Mouse (Mus musculus) midbrain, embryonic 12.5 days (tissue): ENCODE results near the gene Smtnl1. TPM values are rescaled to one million over a fixed set of nuclear protein-coding genes. Genes with fewer than 3 reads are reported as not detected.

Experiments
- polyA plus RNA-seq: library from polyadenylated mRNA; unstranded; fragments of >200 nt; fragmentation: Nextera tagmentation; extraction: Ambion mirVana; gene quantifications from 2 replicates; pipeline ENCODE4 v1.2.1, GENCODE M21; 2016

Smtnl1 gene
- polyA plus RNA-seq, 1 experiment from 2014 or later: 0.13 TPM

Other genes with a start within 250 kb of the Smtnl1 start
- gene Ctnnd1, start 171.9 kb downstream of the Smtnl1 start, polyA plus RNA-seq: 47.4 and 47.7 TPM in 2 replicates
- 0.26 and 0.31 TPM in 2 replicates for gene Btbd18, start 163.6 kb downstream of the Smtnl1 start, polyA plus RNA-seq
- 367 and 374 TPM in 2 replicates for gene Selenoh, start 151.9 kb downstream of the Smtnl1 start, polyA plus RNA-seq
- gene Gm28635, start 144.6 kb downstream of the Smtnl1 start, polyA plus RNA-seq: not detected in 2 replicates
- gene Med19, start 144.2 kb downstream of the Smtnl1 start, polyA plus RNA-seq: 51.8 and 54.8 TPM in 2 replicates
- 169 and 183 TPM in 2 replicates for gene Tmx2, start 143.5 kb downstream of the Smtnl1 start, polyA plus RNA-seq
- gene Zdhhc5, start 107.5 kb downstream of the Smtnl1 start, polyA plus RNA-seq: 28.1 and 29.5 TPM in 2 replicates
- 42.5 and 45.9 TPM in 2 replicates for gene Clp1, start 95.3 kb downstream of the Smtnl1 start, polyA plus RNA-seq
- gene Ypel4, start 88.6 kb downstream of the Smtnl1 start, polyA plus RNA-seq: 22.5 and 26.3 TPM in 2 replicates
- gene Gm19426, start 79.0 kb downstream of the Smtnl1 start, polyA plus RNA-seq: 9.1 and 10.9 TPM in 2 replicates
- gene Serping1, start 47.2 kb downstream of the Smtnl1 start, polyA plus RNA-seq: 38.8 and 46.2 TPM in 2 replicates
- gene Ube2l6, start 23.8 kb downstream of the Smtnl1 start, polyA plus RNA-seq: 26.6 and 31.2 TPM in 2 replicates
- gene Timm10, start 4.3 kb upstream of the Smtnl1 start, polyA plus RNA-seq: 32.7 and 35.8 TPM in 2 replicates
- gene Slc43a1, start 16.2 kb upstream of the Smtnl1 start, polyA plus RNA-seq: 9.5 and 10.2 TPM in 2 replicates
- 4.1 and 5.4 TPM in 2 replicates for gene Rtn4rl2, start 64.1 kb upstream of the Smtnl1 start, polyA plus RNA-seq
- gene Slc43a3, start 113.9 kb upstream of the Smtnl1 start, polyA plus RNA-seq: 10.5 and 14.1 TPM in 2 replicates
- not detected in 2 replicates for gene Prg2, start 157.8 kb upstream of the Smtnl1 start, polyA plus RNA-seq
- not detected in 2 replicates for gene Prg3, start 165.6 kb upstream of the Smtnl1 start, polyA plus RNA-seq
- 261 and 262 TPM in 2 replicates for gene Ssrp1, start 214.6 kb upstream of the Smtnl1 start, polyA plus RNA-seq
- 3.2 and 4.1 TPM in 2 replicates for gene P2rx3, start 214.8 kb upstream of the Smtnl1 start, polyA plus RNA-seq
- 40.3 and 48.0 TPM in 2 replicates for gene Tnks1bp1, start 225.4 kb upstream of the Smtnl1 start, polyA plus RNA-seq